Mouse (Mus musculus) forebrain, embryonic 14.5 days (tissue): ENCODE measurements at regions not wholly inside any gene's neighbourhood (a gene's known extent, or its start where the extent isn't known, plus 50 kb on each side); places are given as distances from the start of the nearest gene placed in this dataset.
A peak's percentile ranks its signal among the peaks of the same experiment; 100 is the strongest.

Experiments
- ATAC-seq: fragments of 200-750 bp; cut with Nextera tagmentation; 2 replicates; pipeline ENCODE4 v1.8.0; 2017; ENCODE audit warnings: mild to moderate bottlenecking, moderate library complexity
- DNase-seq: peaks from one replicate; pipeline ENCODE4 v3.0.0-alpha.2; 2015; ENCODE audit warnings: low spot score
- H3K27ac ChIP-seq: fragments of 300-500 bp; sonication (generic); 2 replicates; pipeline ENCODE4 v1.5.1; 2014; ENCODE audit warnings: low read depth, mild to moderate bottlenecking, control low read depth, low read length, moderate library complexity
- H3K27me3 ChIP-seq: fragments of 300-500 bp; sonication (generic); replicated peaks from 2 replicates; pipeline ENCODE4 v1.6.1; 2014; ENCODE audit warnings: low read length, control low read depth, mixed read lengths; ENCODE audit not compliant: control insufficient read depth, insufficient read depth
- H3K36me3 ChIP-seq: fragments of 300-500 bp; sonication (generic); 2 replicates; pipeline ENCODE4 v1.6.1; 2014; ENCODE audit warnings: low read length, control low read depth; ENCODE audit not compliant: control insufficient read depth, insufficient read depth
- H3K4me1 ChIP-seq: fragments of 300-500 bp; sonication (generic); 2 replicates; pipeline ENCODE4 v1.6.1; 2014; ENCODE audit warnings: antibody characterized with exemption, low read length, control low read depth; ENCODE audit not compliant: control insufficient read depth, insufficient read depth
- H3K4me2 ChIP-seq: fragments of 300-500 bp; sonication (generic); 2 replicates; pipeline ENCODE4 v1.6.1; 2014; ENCODE audit warnings: mild to moderate bottlenecking, control low read depth, low read length
- H3K4me3 ChIP-seq: fragments of 300-500 bp; sonication (generic); 2 replicates; pipeline ENCODE4 v1.5.1; 2014; ENCODE audit warnings: low read depth, low read length, control low read depth
- H3K9ac ChIP-seq: fragments of 300-500 bp; sonication (generic); 2 replicates; pipeline ENCODE4 v1.6.1; 2014; ENCODE audit warnings: mild to moderate bottlenecking, low read length, control low read depth, moderate library complexity
- H3K9me3 ChIP-seq: fragments of 300-500 bp; sonication (generic); replicated peaks from 2 replicates; pipeline ENCODE4 v1.6.1; 2016; ENCODE audit warnings: low read length, control low read depth, mixed read lengths; ENCODE audit not compliant: control insufficient read depth
- WGBS: fragments of 180-500 bp; shearing (Covaris S2); extraction: QIAGEN DNeasy Blood & Tissue Kit; methylation state at CpG from one replicate; pipeline ENCODE4 v1.1.7; 2014; 5-methylcytosine and 5-hydroxymethylcytosine counted together

DNA sequence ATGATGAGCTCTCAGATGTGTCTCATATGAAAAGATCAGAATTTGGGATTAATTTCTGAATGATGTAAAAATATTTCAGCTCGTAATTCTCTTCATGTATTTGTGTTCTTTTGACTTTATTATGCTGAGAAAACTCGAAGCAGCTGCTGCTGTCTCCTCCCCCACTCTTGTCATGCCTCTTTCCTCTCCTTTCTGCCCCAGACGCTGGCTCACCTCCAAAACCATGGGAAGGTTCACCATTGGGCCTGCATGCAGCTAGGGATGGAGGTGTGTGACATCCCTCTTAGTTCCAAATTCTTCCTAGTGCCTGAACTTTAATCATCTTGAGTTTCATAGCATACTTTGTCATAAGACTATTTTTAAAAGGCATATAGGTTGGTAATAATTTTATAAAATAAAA lies 492.3 kb downstream of the Plcl1 start:
- peak; percentile 68 for DNase-seq
- H3K27ac ChIP-seq, result no peak overlapping the region
- H3K4me1 ChIP-seq, result no peaks in the 10 kb centered on the region
- WGBS, result 20% methylated on average over 3 of the region's 3 CpGs
- no peaks in the 10 kb centered on the region for H3K9me3 ChIP-seq
- no peak overlapping the region for H3K9ac ChIP-seq
- H3K27me3 ChIP-seq, result no peaks in the 10 kb centered on the region
- no peak for ATAC-seq
- H3K4me2 ChIP-seq, result no peak overlapping the region
- no peak overlapping the region for H3K4me3 ChIP-seq
- H3K36me3 ChIP-seq, result no peaks in the 10 kb centered on the region

GRCm38 (mm10) chr1:55900033-55900432 lies 494.3 kb downstream of the Plcl1 start:
- Histone ChIP-seq H3K9me3 (no peaks in the 10 kb centered on the region), H3K4me1 (no peaks in the 10 kb centered on the region), H3K4me2 (no peak overlapping the region), H3K9ac (no peak overlapping the region), H3K36me3 (no peaks in the 10 kb centered on the region), H3K4me3 (no peak overlapping the region), H3K27ac (no peak overlapping the region), H3K27me3 (no peaks in the 10 kb centered on the region)
- ATAC-seq (no peak; the same call in 1 of the 2 replicates), DNase-seq (peak; percentile 74)
- 56% methylated on average over 3 of the region's 3 CpGs for WGBS

- H3K4me2 ChIP-seq, result no peak overlapping the region
- ATAC-seq, result no peak
- H3K9ac ChIP-seq, result no peak overlapping the region
- no peaks in the 10 kb centered on the region for H3K27me3 ChIP-seq
- 97% methylated on average over 3 of the region's 3 CpGs for WGBS
- no peaks in the 10 kb centered on the region for H3K36me3 ChIP-seq
- H3K27ac ChIP-seq, result no peak overlapping the region
- no peaks in the 10 kb centered on the region for H3K4me1 ChIP-seq
- H3K9me3 ChIP-seq, result no peaks in the 10 kb centered on the region; the same call in 1 of the 2 replicates
- no peak overlapping the region for H3K4me3 ChIP-seq
- DNase-seq, result no peak
Observed at GRCm38 (mm10) chr1:55903177-55903576, 497.5 kb downstream of the Plcl1 start.

- Histone ChIP-seq H3K27me3 (no peaks in the 10 kb centered on the region), H3K4me3 (no peak overlapping the region), H3K9me3 (no peaks in the 10 kb centered on the region; the same call in 1 of the 2 replicates), H3K4me2 (no peak overlapping the region), H3K27ac (no peak overlapping the region), H3K4me1 (no peaks in the 10 kb centered on the region), H3K9ac (no peak overlapping the region), H3K36me3 (no peaks in the 10 kb centered on the region)
- no peak for DNase-seq
- WGBS, result 89% methylated on average over 2 of the region's 2 CpGs
- ATAC-seq, result no peak
Observed at GRCm38 (mm10) chr1:55904571-55904970, 498.9 kb downstream of the Plcl1 start.

DNA sequence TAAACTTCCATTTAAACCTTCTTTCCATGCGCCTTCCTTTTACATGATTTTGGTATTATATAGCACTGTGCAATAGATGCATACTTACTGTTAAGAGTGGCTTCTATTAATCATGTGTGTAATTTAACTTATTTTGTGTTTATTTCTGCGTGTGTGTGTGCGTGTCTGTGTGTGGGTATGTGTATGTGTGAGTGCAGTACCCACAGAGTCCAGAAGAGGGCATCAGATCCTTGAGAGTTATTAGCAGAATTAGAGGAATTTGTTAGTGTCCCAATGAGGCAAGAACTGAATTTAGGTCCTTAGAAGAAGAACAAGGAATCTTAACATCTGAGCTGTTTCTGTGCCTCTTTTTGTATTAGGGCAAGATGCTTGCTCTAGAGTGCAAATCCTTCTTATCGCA lies 499.5 kb downstream of the Plcl1 start:
- whole genome bisulfite sequencing, result over 99% methylated on average over 4 of the region's 4 CpGs
- Histone ChIP-seq H3K4me1 (no peaks in the 10 kb centered on the region), H3K27ac (no peak overlapping the region), H3K9ac (no peak overlapping the region), H3K36me3 (no peaks in the 10 kb centered on the region), H3K27me3 (no peaks in the 10 kb centered on the region), H3K9me3 (no peaks in the 10 kb centered on the region; the same call in 1 of the 2 replicates), H3K4me3 (no peak overlapping the region), H3K4me2 (no peak overlapping the region)
- ATAC-seq, result no peak
- DNase-seq, result no peak

DNA sequence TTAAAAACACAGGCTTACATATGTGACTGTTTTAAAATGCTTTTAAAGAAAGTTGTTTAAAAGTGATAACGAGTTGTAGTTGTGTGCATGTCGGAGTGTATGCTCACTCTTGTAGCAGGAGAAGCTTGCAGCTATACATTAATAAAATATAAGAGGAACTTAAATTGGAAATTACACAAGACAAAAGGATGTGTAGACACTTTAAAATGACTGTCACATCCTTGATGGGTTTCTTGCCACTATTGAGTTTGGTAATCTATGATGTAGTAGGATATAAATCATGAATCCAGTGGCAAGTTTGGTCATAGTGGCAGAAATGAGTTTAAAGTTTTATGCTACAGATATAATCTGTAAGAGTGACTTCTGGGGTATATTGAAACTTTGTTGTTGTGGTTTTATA lies 504.3 kb downstream of the Plcl1 start:
- whole genome bisulfite sequencing, result 91% methylated on average over 2 of the region's 2 CpGs
- Histone ChIP-seq H3K27me3 (no peaks in the 10 kb centered on the region), H3K4me3 (no peak overlapping the region), H3K4me2 (no peak overlapping the region), H3K9ac (no peak overlapping the region), H3K27ac (no peak overlapping the region), H3K4me1 (peaks cover 4% of the 10 kb centered on the region; the same call in 1 of the 2 replicates), H3K36me3 (no peaks in the 10 kb centered on the region), H3K9me3 (no peaks in the 10 kb centered on the region; the same call in 1 of the 2 replicates)
- ATAC-seq (no peak), DNase-seq (no peak)

GRCm38 (mm10) chr1:55914284-55914683 lies 508.6 kb downstream of the Plcl1 start:
- Histone ChIP-seq H3K9ac (no peak overlapping the region), H3K27me3 (no peaks in the 10 kb centered on the region), H3K36me3 (no peaks in the 10 kb centered on the region), H3K27ac (no peak overlapping the region), H3K4me2 (no peak overlapping the region), H3K4me1 (peaks cover 7% of the 10 kb centered on the region), H3K9me3 (no peaks in the 10 kb centered on the region), H3K4me3 (no peak overlapping the region)
- ATAC-seq (peak; percentile 67), DNase-seq (peak; percentile 75)
- WGBS, result 5% methylated on average over 3 of the region's 3 CpGs

GRCm38 (mm10) chr1:55915940-55916339 lies 510.2 kb downstream of the Plcl1 start:
- 44% methylated on average over 11 of the region's 11 CpGs for WGBS

DNA sequence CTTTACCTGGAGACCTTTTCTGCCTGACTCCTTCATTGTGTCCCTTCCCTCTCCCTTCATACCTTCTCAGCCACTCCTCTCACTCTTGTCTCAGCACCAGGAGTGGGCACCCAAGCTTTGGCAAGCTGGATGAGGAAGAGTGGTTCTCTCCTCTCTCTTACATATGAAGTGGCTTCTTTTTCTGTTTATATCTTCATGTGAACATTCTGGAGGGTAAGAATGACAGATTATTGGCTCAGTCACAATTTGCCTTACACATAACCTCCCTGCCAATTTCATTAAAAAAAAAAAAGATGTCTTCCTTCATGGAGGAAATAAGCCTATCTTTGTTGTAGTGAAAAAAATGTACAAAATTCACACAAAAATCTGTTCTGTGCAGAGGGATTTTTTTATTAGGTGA lies 513.8 kb downstream of the Plcl1 start:
- Histone ChIP-seq H3K4me1 (peaks cover 3% of the 10 kb centered on the region; the same call in 1 of the 2 replicates), H3K4me2 (no peak overlapping the region), H3K9me3 (no peaks in the 10 kb centered on the region), H3K36me3 (no peaks in the 10 kb centered on the region), H3K9ac (no peak overlapping the region), H3K27me3 (no peaks in the 10 kb centered on the region), H3K27ac (no peak overlapping the region; the same call in none of the 2 replicates), H3K4me3 (no peak overlapping the region)
- peak; percentile 63 for DNase-seq
- ATAC-seq, result peak; percentile 34; the same call in 1 of the 2 replicates

More at GRCm38 (mm10) chr1:55915940-55916339, 510.2 kb downstream of the Plcl1 start:
- H3K36me3 ChIP-seq, result no peaks in the 10 kb centered on the region
- H3K4me1 ChIP-seq, result peaks cover 7% of the 10 kb centered on the region
- no peak overlapping the region for H3K9ac ChIP-seq
- H3K4me3 ChIP-seq, result no peak overlapping the region
- ATAC-seq (no peak), DNase-seq (peak; percentile 39)
- no peaks in the 10 kb centered on the region for H3K27me3 ChIP-seq
- no peak overlapping the region for H3K27ac ChIP-seq
- H3K4me2 ChIP-seq, result no peak overlapping the region
- no peaks in the 10 kb centered on the region for H3K9me3 ChIP-seq
